Mouse (Mus musculus): ENCODE measurements at regions not wholly inside any gene's neighbourhood (a gene's known extent, or its start where the extent isn't known, plus 50 kb on each side); places are given as distances from the start of the nearest gene placed in this dataset.

- TF ChIP-seq POLR2A (IDR thresholded peaks at IDR 0.05; ENCODE audit: low read depth, low read length) (no peak), CTCF (IDR thresholded peaks at IDR 0.05; ENCODE audit: extremely low read depth, insufficient read length, insufficient replicate concordance, low read depth, low read length) (no peak)
These were observed 68.3 kb upstream of the Trp63 start for GRCm38 (mm10) chr16:25615229-25615628.
